Mouse (Mus musculus): ENCODE data around the gene Olfr433. TPM values are rescaled to one million over a fixed set of nuclear protein-coding genes. Genes with fewer than 3 reads are reported as not detected.
"Not testable (repeated sequence)": the region's sequence is repeated elsewhere in the genome, so short reads cannot be mapped to it uniquely, and the experiment has no call there.

Olfr433 gene
- total RNA-seq (2022): not detected

- DNase-seq (ENCODE audit: low spot score in 2 of 2): no peak
These were observed at the start of gene Olfr433 for GRCm38 (mm10) chr1:174040523-174041177. TSS of gene Olfr433 (plus strand) at chr1:174040705.

DNA sequence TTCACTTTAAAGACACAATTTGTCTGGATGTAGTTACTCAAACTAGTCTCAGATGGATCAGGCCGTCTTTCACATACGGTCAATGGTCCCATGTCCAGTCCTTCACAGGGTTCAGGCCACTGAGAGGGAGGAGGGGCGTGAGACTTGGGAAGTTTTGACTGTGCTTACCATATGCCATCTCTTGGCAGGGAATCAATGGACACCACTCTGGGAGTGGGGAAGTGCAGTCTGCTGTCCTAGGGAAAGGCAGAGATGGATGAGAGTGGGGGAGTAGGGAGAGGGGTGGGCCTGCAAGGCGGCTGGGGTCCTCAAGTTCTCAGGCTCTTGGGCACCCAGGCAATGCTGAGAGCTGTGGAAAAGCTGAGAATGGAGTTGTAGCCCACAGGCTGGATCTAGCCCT, 45.5 kb upstream of the Olfr433 start:
- DNase-seq (ENCODE audit: low spot score in 2 of 2): no peak

DNA sequence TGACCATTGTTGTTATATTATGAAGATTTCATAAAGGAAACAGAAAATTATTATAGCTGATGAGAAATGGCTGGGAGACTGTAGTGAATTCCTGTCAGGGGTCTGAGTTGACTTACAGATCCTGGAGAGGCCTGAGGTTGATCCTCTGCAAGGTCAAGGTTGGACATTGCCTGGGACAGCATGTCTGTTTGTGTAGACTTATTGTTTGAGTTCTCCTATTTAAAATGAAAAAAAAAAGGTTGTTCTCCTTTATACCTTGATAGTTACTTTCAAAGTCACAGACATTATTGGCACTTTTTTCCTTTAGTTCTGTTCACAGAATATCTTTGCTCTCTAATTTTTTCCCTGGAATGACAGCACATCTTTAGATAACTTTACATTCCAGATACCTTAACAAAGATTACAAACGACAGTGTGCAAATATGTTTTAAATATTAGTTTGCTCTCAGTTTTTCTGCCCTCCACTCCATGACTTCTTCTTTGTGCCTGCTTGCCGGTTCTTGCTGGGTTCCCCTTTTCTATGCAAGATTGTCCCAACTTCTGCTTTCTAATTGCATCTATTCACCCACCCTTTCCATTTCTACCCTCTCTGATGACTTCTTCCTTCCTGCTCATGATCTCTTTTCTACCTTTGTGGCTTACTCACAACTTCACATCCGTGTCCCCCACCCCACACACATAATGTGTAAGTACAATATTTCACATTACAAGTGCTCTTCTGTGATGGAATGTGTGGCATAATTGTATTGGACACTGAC, 36.0 kb upstream of the Olfr433 start:
- not testable (repeated sequence) for DNase-seq (ENCODE audit: low spot score in 2 of 2)

DNA sequence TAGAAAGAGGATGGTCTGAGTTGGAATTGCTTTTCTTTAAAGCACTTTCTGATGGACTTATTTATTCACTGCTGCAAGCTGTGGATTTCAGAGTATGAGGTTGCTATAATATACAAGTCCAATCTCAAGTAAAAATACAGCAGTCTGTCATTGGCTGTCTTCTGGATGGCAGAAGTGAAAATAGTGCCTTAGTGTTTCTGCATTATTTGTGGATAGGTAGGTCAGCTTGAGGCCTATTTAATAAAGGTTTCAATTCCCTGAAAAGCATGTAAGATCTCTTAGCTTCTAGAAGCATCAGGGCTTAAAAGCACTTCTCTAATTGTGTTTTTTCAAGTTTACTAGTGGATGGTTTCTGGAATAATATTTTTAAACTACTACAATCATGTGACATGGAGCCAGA, 33.5 kb upstream of the Olfr433 start:
- not testable (repeated sequence) for DNase-seq (ENCODE audit: low spot score in 2 of 2)

DNA sequence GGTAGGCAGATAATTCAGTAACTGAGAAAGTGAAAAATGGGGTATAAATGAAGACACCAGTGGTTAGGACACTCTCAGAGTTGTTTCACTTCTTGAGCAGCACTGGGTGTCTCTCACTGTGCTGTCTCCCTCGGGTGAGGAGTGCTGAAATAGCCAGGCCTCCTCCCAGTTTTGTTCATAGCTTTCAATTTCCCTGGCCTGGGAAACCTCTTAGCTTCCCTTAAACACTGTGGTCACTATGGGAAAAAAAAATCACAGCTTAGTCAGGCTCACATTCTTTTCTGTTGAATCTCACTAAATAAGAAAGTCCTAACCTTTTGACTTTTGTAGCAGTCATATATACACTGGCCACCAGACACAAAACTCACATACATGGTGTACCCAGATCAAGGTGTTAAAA, 8.8 kb upstream of the Olfr433 start, which contains the start of gene Ifi205:
Gene Ifi205 (minus strand): TSS at position 113 of the 400 bp plus-strand sequence.
- DNase-seq (ENCODE audit: low spot score in 2 of 2): no peak

GRCm38 (mm10) chr1:174035841-174036240, 4.7 kb upstream of the Olfr433 start:
- DNase-seq (ENCODE audit: low spot score in 2 of 2): no peak

DNA sequence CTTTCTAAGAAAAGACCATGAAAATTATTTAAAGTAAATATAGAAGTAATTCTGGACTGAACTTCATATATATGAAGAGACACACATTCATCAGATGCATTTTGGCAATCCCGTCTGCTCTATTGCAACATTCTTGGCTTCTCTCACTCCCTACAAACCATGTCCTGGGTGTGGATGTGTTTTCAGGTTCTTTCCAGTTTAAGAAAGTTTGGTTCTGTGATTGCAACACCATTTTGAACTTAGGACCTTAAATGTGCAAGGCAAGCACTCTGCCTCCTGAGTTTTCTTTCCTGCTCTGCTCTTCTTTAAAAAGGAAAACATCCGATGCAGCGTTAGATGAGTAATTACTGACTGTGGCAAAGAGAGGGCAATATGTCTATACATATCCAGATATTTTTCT, 2.0 kb upstream of the Olfr433 start:
- no peak for DNase-seq (ENCODE audit: low spot score in 2 of 2)

- not testable (repeated sequence) for DNase-seq (ENCODE audit: low spot score in 2 of 2)
These were observed 1.8 kb downstream of the Olfr433 start for GRCm38 (mm10) chr1:174042091-174042884.

DNA sequence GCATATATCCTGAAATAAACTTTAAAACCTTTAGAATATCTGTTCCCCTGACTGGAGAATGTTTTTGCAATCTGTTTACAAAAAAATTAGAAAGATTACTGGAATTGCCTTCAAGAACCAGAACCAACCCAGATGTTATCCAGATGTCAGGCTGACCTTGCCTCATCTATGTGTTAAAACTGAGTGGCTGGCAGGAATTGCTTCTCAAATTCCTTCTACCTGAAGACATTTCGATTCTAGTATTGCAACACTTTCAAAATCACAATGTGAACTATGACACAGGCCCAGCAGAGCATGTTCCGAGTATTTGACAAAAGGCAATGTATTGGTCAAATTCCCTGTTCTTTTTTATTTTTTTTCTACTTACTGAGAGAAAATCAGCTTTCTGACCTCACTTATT, 3.9 kb downstream of the Olfr433 start:
- DNase-seq (ENCODE audit: low spot score in 2 of 2): no peak

- DNase-seq (ENCODE audit: low spot score in 2 of 2): not testable (repeated sequence)
These were observed 7.7 kb downstream of the Olfr433 start for GRCm38 (mm10) chr1:174048227-174048626.

DNA sequence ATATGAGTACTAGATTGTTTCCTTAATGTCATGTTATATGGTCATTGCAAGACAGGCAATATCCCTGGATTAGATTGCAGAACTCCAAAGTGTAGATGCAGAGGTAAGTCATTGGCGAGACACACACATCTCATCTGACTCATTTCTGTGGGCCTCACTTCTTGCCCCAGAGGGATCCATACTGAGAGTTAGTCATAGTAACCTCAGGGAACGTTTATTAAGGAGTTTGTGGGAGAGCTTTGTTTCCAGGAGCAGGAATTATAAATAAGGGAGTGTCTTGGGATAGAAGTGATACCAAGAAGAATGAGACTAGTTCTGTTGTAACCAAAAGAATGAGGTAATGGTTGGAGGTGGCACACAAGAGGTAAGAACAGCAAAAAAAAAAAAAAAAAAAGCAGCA, 8.4 kb downstream of the Olfr433 start, which contains the start of gene Olfr432:
Gene Olfr432 (plus strand): TSS at position 313 of the 400 bp plus-strand sequence.
- DNase-seq (ENCODE audit: low spot score in 2 of 2): no peak

DNA sequence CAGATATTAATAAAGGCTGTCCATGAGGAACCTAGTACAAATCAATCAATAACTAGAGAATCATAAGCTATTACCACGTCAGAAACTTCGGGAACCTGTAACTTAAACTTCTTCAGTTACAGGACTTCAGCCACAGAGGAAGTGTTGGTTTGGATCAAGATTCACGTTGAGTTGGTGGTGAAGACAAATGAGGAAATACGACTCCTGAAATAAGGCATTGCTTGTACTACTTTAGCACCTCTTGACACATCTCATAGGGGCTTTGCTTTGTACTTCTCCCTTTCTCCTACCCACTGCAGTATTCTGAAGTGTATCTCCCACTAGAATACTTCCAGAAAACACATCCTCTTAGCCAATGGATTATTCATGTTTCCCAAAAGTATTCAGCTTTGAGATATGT, 8.9 kb downstream of the Olfr433 start:
- DNase-seq (ENCODE audit: low spot score in 2 of 2): not testable (repeated sequence)

- no peak for DNase-seq (ENCODE audit: low spot score in 2 of 2)
These were observed 10.0 kb downstream of the Olfr433 start for GRCm38 (mm10) chr1:174050532-174050931.

DNA sequence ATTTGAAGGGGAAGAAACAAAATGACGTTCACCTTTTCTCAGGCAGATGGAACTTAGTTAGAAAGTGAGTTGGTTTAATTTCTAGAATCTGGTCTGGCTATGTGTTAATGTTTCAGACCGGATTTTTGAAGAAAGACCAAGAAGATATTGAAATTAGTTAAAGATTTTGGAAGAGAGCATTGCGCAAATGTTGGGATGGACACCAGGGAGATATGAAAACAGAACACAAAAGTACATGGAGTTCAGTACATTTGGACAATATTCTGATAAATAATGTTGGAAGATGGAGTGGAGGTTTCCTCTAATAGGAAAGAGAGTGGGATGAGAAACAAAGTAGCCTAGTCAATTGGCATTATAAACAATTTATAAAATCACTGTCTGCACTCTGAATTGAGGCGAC, 11.0 kb downstream of the Olfr433 start:
- no peak for DNase-seq (ENCODE audit: low spot score in 2 of 2)

- DNase-seq (ENCODE audit: low spot score in 2 of 2): no peak
These were observed 11.5 kb downstream of the Olfr433 start for GRCm38 (mm10) chr1:174051931-174052536.

DNA sequence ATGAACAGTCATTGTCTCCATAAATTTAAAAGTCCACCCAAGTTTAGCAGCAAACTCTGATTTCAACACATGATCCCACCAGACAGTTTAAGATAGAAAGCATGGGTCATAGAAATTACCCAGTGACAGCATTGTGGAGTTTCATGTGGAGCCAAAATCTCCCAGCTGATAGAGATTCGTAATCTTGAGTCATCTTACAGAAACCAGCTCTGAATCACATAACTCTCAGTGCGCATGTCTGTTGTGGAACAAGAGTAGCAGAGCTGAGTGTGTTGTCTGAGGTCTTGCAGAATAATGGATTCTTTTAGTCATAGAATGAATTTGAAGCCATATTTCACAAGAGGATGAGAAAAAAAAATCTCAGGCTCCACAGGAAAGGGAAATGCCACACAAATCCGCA, 12.5 kb downstream of the Olfr433 start:
- no peak for DNase-seq (ENCODE audit: low spot score in 2 of 2)

DNA sequence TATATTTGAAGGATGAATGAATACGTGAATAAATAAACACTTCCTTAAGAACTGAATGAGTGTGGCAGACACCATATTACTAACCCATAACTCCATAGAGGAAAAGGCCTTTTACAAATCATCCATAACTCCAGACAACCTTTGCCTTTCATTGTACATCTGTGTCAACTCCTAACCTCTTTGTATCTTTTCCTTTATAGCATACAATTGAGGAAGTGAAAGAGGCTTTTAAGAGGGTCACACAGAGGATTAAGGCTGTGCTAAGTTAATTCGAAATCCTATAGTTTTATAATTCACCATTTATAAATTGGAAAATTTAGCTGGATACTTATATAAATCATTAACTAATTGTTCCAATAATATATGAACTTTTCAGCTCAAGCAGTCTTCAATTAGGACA, 14.7 kb downstream of the Olfr433 start:
- DNase-seq (ENCODE audit: low spot score in 2 of 2): no peak

DNA sequence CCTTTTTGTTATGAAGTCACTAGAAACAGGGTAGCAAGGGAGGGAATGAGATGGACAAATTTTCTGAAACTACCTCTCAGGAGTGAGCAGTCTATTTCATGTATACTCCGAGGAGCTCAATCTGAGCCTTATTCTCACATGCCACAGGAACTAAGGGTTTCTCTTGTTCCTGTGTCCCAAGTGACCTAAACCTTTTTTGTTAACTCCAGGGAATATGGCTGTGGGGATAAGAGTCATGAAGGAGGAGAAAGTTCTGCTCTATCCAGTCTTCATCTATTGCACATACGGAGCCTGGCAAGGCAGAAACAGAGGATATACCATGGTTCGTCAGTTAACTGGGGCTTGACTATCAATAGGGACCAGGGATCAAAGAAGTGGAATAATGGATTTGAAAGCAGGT, 25.8 kb downstream of the Olfr433 start, which contains the start of gene Olfr430:
Gene Olfr430 (plus strand): TSS at position 301 of the 400 bp plus-strand sequence.
- no peak for DNase-seq (ENCODE audit: low spot score in 2 of 2)

- no peak for DNase-seq (ENCODE audit: low spot score in 2 of 2)
These were observed 43.5 kb downstream of the Olfr433 start, which contains the start of gene Olfr429 for GRCm38 (mm10) chr1:174084031-174084430. TSS of gene Olfr429 (plus strand) at chr1:174084331.

All from left cerebral cortex, adult 8-10 months (tissue).